Mouse (Mus musculus): ENCODE results near the gene Sycp2l.
"Not testable (repeated sequence)": the region's sequence is repeated elsewhere in the genome, so short reads cannot be mapped to it uniquely, and the experiment has no call there.

Sycp2l gene

DNA sequence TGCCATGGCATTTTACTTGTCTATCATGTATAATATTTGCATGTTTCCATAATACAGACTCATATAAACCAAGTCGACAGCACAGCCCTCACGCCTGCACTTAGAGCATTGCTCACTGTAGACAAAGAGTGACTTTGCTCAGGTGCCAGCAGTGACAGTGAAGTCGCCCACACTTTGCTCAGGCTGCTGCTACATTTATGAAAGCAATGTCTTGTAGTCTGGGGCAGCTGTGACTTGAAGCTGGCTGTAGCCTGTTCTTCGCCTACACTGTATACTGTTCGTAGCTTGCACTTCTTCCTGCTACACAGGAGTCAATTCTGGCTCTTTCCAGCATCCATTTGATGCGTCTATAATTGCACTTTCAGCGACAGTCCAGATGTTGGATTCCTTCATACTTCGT is 15.0 kb downstream of the Sycp2l start:
- no peak for DNase-seq

DNA sequence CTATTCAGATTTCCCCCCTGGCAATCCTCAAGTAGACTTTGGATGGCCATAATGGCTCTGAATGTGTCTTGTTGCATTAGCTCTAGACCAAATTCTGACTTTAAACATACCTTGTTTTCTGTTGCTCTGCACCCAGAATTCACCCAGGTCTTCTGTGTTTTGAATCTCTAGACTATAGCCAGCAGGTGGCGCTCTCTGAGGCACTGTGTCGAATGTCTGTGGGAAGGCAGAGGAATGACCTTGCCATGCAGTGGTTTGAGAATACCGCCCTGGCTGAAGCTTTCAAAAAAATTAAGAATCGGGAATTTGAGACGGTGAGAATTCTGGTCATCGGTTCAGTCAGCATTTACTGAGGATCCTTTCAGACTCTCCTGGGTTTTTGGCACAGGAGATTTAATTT is 20.8 kb downstream of the Sycp2l start:
- peak in 1 of 2 experiments; percentile 4 for DNase-seq

- DNase-seq = no peak
Observed at GRCm38 (mm10) chr13:41145433-41145970, 31.4 kb downstream of the Sycp2l start.

- peak; percentile 2 to 6 for DNase-seq
Observed at GRCm38 (mm10) chr13:41146271-41146670, 32.2 kb downstream of the Sycp2l start.

GRCm38 (mm10) chr13:41153146-41153545 is 39.0 kb downstream of the Sycp2l start:
- no peak for DNase-seq

GRCm38 (mm10) chr13:41158426-41158825 is 44.3 kb downstream of the Sycp2l start:
- no peak for DNase-seq

DNA sequence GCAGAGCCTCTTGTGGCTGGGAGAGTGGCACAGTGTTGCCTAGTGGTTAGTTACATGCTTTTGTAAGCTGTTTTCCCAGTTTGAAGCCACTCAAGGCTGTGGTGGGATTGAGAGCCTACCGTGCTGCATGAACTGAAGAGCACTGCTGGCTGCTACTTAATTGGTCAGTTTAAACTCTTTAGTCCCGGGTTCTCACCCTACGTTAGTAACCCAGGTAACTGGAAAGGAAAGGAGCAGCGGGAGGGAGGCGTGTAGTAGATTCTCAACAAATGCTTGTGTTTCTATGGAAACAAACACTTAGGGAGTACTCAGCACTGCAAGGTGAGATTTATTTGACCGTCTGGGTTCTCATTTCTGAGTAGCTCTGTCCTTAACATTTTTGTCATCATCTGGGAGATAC is 73.8 kb downstream of the Sycp2l start:
- no peak for DNase-seq

DNA sequence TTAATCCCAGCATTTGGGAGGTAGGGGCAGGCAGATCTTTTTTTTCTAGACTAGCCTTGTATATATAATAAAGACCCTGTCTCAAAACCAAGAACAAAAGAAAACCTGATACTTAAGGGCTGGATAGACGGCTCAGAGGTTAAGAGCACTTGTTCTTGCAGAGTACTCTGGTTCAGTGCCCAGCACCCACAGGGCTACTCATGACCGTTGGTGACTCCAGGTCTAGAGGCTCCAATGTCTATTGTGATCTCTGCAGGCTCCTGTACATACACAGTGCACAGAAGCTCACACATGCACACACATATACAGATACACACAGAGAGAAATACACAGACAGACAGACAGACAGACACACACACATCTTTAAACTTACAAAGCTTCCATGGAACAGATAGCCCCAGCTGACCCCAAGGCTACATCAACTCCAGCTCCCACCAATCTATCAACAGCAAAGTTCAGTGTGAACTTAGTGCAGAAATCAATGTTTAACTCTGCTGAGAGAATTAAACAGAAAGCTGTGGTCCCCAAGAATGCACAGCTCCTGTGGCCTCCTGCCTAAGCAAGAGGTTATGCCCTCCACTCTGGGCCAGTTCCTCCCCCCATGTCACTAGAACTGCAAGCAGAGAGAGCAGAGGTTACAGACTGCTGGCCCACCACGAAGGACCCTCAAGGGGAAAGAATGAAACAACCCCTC is 81.7 kb downstream of the Sycp2l start:
- no peak for DNase-seq

DNA sequence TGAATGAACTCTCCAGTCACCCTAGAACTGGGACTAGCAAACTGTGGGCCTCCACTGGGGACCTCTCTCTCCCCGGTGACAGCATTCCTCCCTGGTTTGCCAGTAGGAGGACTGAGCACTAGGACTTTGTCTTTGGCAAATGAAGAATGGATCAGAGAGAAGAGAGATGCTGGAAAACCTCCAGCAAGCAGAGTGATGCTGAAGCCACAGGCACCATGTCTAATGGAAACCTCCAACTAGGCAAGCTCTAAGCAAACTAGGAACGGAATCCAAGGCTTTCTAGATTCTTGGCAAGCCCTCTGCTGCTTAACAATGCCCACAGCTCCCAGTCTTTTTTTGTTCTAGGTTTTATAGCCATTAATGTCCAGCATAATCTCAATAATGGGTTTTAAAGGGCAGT is 86.8 kb downstream of the Sycp2l start:
- no peak for DNase-seq

DNA sequence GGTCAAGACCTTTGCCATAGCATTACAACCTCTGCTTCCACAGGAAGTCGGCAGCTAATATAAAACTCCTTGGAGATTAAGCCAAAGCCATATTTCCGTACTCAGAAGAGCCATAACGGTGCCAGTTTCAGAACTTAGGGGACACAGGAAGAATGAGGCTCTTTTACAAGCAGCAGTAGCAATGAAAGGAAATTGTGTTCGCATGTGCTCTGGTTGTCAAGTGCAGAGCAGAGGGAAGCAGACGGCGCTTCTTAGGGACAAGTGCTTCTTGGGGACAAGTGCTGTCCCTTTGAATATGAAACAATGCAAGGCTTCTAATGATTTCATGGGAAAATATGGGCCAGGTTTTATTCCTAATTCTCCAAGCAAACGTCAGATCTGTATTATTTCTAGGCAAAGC is 89.2 kb downstream of the Sycp2l start:
- DNase-seq = no peak

DNA sequence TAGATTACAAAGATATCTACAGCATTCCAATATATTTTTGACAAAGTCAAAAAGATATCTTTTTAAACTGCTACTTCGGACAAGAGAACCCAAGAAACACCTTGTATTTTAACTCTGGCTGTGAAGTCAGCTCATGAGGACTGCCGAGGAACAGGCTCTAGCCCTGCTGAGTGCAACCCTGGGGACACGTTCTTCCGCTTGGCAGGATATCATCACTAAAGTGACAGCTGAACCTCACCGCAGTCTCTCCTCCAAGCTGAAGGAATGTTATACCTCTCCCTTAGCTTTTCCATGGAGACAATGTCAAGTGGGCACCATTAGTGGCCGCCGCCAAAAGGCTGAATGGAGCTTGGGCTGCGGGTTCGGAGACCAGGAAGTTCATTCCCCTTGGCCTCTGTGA is 89.6 kb downstream of the Sycp2l start:
- DNase-seq = no peak

- not testable (repeated sequence) for DNase-seq
Observed at GRCm38 (mm10) chr13:41205568-41205967, 91.5 kb downstream of the Sycp2l start.

GRCm38 (mm10) chr13:41206241-41206640 is 92.1 kb downstream of the Sycp2l start:
- DNase-seq = no peak

DNA sequence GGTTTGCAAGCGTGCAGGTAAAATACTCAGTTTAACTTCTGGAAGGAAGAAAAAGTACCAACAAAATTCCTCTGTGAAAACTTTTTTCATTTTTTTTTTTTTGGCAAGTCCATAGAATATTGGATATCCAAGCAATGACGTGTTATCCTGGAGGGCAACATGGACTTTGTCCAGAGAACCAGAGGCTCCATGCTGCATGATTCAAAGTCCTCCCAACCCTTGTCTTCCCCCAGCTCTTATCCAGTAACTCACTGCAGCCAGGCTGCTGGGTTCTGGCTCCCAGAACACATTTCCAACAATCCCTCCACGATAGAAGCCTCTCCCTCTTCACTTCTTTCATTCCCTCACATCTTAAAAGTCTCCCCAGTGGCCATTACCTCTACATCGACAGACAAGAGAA is 97.2 kb downstream of the Sycp2l start:
- DNase-seq = no peak

DNA sequence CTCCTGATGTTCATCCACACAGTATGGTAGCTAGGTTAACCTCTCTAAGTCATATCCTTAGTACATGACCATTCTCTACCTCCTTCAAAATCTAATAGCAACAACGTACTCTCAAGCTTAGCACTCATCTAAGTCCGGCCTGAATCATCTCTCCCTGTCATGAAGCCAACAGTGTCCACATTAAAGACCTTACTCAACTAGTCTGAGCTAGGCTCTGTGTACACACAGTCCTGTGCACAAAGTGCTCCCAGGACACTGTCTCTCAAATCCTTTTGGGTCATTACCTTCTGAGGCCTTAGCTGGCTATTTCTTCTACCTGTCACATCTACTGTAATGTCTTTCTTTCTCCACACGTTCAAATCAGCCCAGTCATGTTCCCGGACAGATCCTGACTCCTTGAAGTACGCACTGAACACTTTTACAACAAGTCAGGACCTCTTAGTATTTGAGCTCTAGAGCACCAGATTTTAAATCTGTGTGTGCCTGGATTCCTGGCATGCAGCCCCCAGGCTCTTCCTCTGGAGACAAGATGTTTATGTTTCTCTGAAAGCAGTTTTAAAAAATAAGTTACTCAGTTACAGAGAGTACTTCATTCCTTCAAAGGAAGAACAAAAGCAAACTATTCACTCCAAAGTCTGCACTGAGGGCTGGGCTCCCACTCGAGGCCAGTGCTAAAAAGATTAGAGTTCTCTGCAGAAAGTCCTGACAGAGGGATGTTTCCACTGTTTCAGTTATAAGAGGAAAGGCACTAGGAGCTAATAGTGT is 98.6 kb downstream of the Sycp2l start:
- DNase-seq = no peak

- DNase-seq = no peak
Observed at GRCm38 (mm10) chr13:41215669-41216068, 101.6 kb downstream of the Sycp2l start.

- no peak for DNase-seq
Observed at GRCm38 (mm10) chr13:41216236-41216635, 102.1 kb downstream of the Sycp2l start.

GRCm38 (mm10) chr13:41219056-41219455 is 104.9 kb downstream of the Sycp2l start:
- no peak for DNase-seq

GRCm38 (mm10) chr13:41219687-41220303 is 105.7 kb downstream of the Sycp2l start:
- DNase-seq = no peak

DNA sequence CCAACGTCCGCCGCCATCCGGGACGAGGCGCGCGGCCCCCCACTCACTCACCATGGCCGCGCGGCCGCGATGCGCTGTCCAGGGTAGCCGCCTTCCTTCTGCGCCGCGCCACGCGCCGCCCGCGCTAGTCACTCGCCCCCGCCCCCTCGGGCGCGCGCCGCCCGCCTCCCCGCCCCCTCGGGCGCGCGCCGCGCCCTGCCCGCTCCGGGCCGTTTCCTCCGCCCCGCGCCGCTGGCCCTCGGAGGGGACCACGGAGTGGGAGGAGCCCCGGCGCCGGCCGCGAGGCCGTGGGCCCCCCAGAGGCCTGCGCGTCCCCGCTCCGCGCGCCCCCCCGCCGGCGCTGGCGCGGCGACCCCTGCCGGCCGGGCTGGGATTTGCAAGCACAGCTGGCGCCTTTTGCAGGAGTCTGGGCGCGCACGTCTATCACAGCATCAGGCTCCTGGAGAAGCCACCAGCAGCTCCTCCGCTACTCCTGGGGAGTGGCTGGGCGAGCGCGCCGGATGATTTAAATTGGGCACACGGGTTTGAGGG is 106.3 kb downstream of the Sycp2l start, which contains the start of gene Elovl2:
Gene Elovl2 (minus strand): TSS at position 102 of the 531 bp plus-strand sequence.
- DNase-seq = peak; percentile 42 to 53

Data from thymus, adult 18-20 months (tissue).